Mouse (Mus musculus): ENCODE results near the gene Krtap31-2. TPM values are rescaled to one million over a fixed set of nuclear protein-coding genes. Genes with fewer than 3 reads are reported as not detected.

The Krtap31-2 gene
- not detected in 2 replicates for polyA plus RNA-seq (2021; fragmentation: Nextera tagmentation)
- long read RNA-seq, experiment 1 = 0 reads
- long read RNA-seq, experiment 2 = 0 reads

DNA sequence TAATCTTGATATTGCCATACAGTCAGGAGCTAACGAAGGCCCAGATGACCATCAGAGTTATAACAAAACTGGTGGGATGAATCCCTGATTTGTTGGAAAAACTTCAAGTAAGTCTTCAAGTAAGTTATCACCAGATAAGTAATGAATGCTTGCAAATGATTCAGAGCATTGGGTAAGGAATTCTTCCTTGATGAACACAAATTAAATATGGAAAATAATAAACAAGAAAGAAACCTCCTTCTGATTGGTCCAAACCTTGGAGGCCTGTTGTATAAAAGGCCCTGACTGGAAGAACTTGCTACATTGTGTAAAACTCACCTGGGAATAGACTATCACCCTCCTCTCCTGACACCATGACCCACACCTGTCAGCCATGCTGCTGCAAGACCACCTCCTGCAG lies at the start of gene Krtap31-2:
TSS of gene Krtap31-2 (plus strand) at position 301 of the 400 bp plus-strand sequence.

GRCm38 (mm10) chr11:99907620-99908019 lies 28.5 kb upstream of the Krtap31-2 start, which contains the start of gene Krtap31-1:
Gene Krtap31-1, plus strand, starts transcription at chr11:99907920.

DNA sequence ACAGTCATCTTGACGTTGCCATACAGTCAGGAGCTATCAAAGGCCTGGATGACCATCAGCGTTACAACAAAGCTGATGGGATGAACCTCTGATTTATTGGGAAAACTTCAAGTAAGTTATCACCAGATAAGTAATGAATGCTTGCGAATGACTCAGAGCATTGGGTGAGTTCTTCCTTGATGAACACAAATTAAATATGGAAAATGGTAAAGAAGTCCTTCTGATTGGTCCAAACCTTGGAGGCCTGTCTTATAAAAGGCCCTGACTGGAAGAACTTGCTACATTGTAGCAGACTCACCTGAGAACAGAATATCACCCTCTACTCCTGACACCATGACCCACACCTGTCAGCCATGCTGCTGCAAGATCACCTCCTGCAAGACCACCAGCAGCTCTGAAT lies 21.6 kb upstream of the Krtap31-2 start, which contains the start of gene Gm11565:
TSS of gene Gm11565 (plus strand) at position 301 of the 400 bp plus-strand sequence.

GRCm38 (mm10) chr11:99948175-99948574 lies 12.1 kb downstream of the Krtap31-2 start, which contains the start of gene Krtap9-5:
Gene Krtap9-5, plus strand, starts transcription at chr11:99948475.

DNA sequence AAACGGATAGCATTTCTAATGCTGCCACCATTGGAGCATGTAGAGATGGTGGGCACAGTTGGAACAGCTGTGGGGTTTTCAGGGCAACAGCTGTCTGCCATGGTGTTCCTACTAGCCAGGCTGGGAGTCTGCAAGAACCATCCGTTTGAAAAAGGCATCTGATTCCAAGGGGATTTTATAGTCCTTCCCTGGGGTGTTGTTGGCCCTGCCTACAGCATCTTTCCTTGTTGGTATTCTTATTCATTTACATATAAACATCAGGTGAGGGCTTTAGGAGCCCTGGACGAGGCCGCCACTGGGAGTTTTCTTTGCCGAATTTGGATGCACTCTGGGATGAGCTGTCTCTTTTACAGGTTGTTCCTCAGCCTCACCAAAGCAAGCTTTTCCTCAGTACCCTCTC lies 42.9 kb downstream of the Krtap31-2 start, which contains the start of gene Krtap29-1:
TSS of gene Krtap29-1 (minus strand) at position 101 of the 400 bp plus-strand sequence.

DNA sequence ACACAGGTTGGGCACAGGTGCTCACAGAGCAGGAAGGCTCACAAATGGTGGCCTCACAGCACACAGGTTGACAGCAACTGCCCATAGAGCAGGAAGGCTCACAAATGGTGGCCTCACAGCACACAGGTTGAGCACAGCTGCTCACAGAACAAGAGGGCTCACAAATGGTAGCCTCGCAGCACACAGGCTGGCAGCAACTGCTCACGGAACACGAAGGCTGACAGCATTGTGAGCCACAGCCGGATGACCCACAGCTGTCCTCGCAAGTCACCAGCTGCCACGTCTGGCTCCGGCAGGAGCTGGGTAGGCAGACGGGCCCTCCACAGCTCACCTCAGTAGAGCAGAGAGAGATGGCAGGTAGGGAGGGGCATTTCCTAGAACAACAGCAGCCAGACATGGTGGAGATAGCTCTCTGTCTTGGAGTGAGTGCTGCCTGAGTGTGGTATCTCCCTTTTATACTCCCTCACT lies 50.1 kb downstream of the Krtap31-2 start, which contains the start of gene Krtap16-1:
TSS of gene Krtap16-1 (minus strand) at position 418 of the 468 bp plus-strand sequence.

Other genes with a start within 250 kb of the Krtap31-2 start
- gene Gm14190, start 245.6 kb upstream of the Krtap31-2 start, polyA plus RNA-seq (2021; fragmentation: Nextera tagmentation) = not detected in 2 replicates
- gene Gm14180, start 202.0 kb upstream of the Krtap31-2 start, polyA plus RNA-seq (2021; fragmentation: Nextera tagmentation) = not detected in 2 replicates
- not detected in 2 replicates for gene Gm11595, start 163.4 kb upstream of the Krtap31-2 start, polyA plus RNA-seq (2021; fragmentation: Nextera tagmentation)
- not detected in 2 replicates for gene Krtap4-8, start 155.6 kb upstream of the Krtap31-2 start, polyA plus RNA-seq (2021; fragmentation: Nextera tagmentation)
- not detected in 2 replicates for gene Krtap4-9, start 151.1 kb upstream of the Krtap31-2 start, polyA plus RNA-seq (2021; fragmentation: Nextera tagmentation)
- gene Gm11596, start 142.8 kb upstream of the Krtap31-2 start, polyA plus RNA-seq (2021; fragmentation: Nextera tagmentation) = not detected in 2 replicates
- not detected in 2 replicates for gene Gm11569, start 137.4 kb upstream of the Krtap31-2 start, polyA plus RNA-seq (2021; fragmentation: Nextera tagmentation)
- gene Gm11554, start 131.8 kb upstream of the Krtap31-2 start, polyA plus RNA-seq (2021; fragmentation: Nextera tagmentation) = not detected in 2 replicates
- gene Krtap4-13, start 126.4 kb upstream of the Krtap31-2 start, polyA plus RNA-seq (2021; fragmentation: Nextera tagmentation) = not detected in 2 replicates
- not detected in 2 replicates for gene Gm11564, start 120.6 kb upstream of the Krtap31-2 start, polyA plus RNA-seq (2021; fragmentation: Nextera tagmentation)
- gene 2300003K06Rik, start 98.2 kb upstream of the Krtap31-2 start, polyA plus RNA-seq (2021; fragmentation: Nextera tagmentation) = not detected in 2 replicates
- not detected in 2 replicates for gene Krtap4-16, start 84.7 kb upstream of the Krtap31-2 start, polyA plus RNA-seq (2021; fragmentation: Nextera tagmentation)
- gene Gm11568, start 78.4 kb upstream of the Krtap31-2 start, polyA plus RNA-seq (2021; fragmentation: Nextera tagmentation) = not detected in 2 replicates
- gene Gm11559, start 71.8 kb upstream of the Krtap31-2 start, polyA plus RNA-seq (2021; fragmentation: Nextera tagmentation) = not detected in 2 replicates
- gene Krtap9-1, start 62.9 kb upstream of the Krtap31-2 start, polyA plus RNA-seq (2021; fragmentation: Nextera tagmentation) = not detected in 2 replicates
- gene Gm11567, start 57.1 kb upstream of the Krtap31-2 start, polyA plus RNA-seq (2021; fragmentation: Nextera tagmentation) = not detected in 2 replicates
- gene Krtap31-1, start 28.4 kb upstream of the Krtap31-2 start, polyA plus RNA-seq (2021; fragmentation: Nextera tagmentation) = not detected in 2 replicates
- gene Gm11565, start 21.5 kb upstream of the Krtap31-2 start, polyA plus RNA-seq (2021; fragmentation: Nextera tagmentation) = not detected in 2 replicates
- not detected in 2 replicates for gene Krtap9-5, start 12.2 kb downstream of the Krtap31-2 start, polyA plus RNA-seq (2021; fragmentation: Nextera tagmentation)
- not detected in 2 replicates for gene Krtap29-1, start 42.8 kb downstream of the Krtap31-2 start, polyA plus RNA-seq (2021; fragmentation: Nextera tagmentation)
- gene Krtap16-1, start 50.3 kb downstream of the Krtap31-2 start, polyA plus RNA-seq (2021; fragmentation: Nextera tagmentation) = not detected in 2 replicates
- gene Krtap17-1, start 57.7 kb downstream of the Krtap31-2 start, polyA plus RNA-seq (2021; fragmentation: Nextera tagmentation) = not detected in 2 replicates
- not detected in 2 replicates for gene Krt33a, start 79.9 kb downstream of the Krtap31-2 start, polyA plus RNA-seq (2021; fragmentation: Nextera tagmentation)
- gene Krt33b, start 93.6 kb downstream of the Krtap31-2 start, polyA plus RNA-seq (2021; fragmentation: Nextera tagmentation) = not detected in 2 replicates
- not detected in 2 replicates for gene Krt34, start 105.3 kb downstream of the Krtap31-2 start, polyA plus RNA-seq (2021; fragmentation: Nextera tagmentation)
- gene Krt31, start 114.3 kb downstream of the Krtap31-2 start, polyA plus RNA-seq (2021; fragmentation: Nextera tagmentation) = 0.16 TPM in 1 of 2 replicates, not detected in the other
- not detected in 2 replicates for gene Krt32, start 151.9 kb downstream of the Krtap31-2 start, polyA plus RNA-seq (2021; fragmentation: Nextera tagmentation)
- not detected in 2 replicates for gene Krt35, start 159.9 kb downstream of the Krtap31-2 start, polyA plus RNA-seq (2021; fragmentation: Nextera tagmentation)
- not detected in 2 replicates for gene Krt36, start 169.3 kb downstream of the Krtap31-2 start, polyA plus RNA-seq (2021; fragmentation: Nextera tagmentation)
- not detected in 2 replicates for gene Krt13, start 185.3 kb downstream of the Krtap31-2 start, polyA plus RNA-seq (2021; fragmentation: Nextera tagmentation)
- 0.11 and 0.40 TPM in 2 replicates for gene Krt15, start 199.6 kb downstream of the Krtap31-2 start, polyA plus RNA-seq (2021; fragmentation: Nextera tagmentation)
- gene Krt19, start 212.4 kb downstream of the Krtap31-2 start, polyA plus RNA-seq (2021; fragmentation: Nextera tagmentation) = not detected in 2 replicates

Data from left cerebral cortex, adult 6 months (tissue).